Mouse (Mus musculus) thymus, adult 2 months (tissue): Measurements from ENCODE around the gene 4930452B06Rik.

Experiments used
- CTCF ChIP-seq: fragments of 200-500 bp; IDR thresholded peaks from 2 replicates; pipeline ENCODE4 v1.5.1; 2012; ENCODE audit warnings: mild to moderate bottlenecking, control low read depth, low read length, moderate library complexity, borderline replicate concordance; ENCODE audit not compliant: control insufficient read depth, poor library complexity, insufficient read depth; ENCODE audit errors: extremely low read depth
- POLR2A ChIP-seq: fragments of 200-500 bp; IDR thresholded peaks from 2 replicates; pipeline ENCODE4 v1.6.1; 2012; ENCODE audit warnings: mild to moderate bottlenecking, low read length, control low read depth, moderate library complexity; ENCODE audit not compliant: control insufficient read depth, poor library complexity, insufficient read depth; ENCODE audit errors: extremely low read depth

DNA sequence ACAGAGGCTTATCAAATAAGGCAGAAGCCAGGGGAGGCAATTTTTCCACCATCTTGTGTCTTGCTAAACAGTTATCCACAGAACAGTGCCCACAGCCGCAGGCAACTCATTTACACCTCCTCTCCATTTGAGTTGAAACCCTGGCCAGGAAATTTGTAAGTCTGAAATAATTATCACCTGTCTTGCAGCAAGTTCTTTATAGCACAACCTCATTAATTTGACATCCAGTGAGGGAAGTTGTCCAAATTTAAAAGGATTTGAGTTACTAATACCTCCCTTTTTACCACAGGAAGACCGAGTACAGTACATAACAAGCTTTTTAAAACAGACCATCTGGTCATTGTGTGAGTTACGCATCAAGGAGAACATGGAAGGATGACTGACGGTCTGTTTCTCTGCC lies 154.8 kb downstream of the 4930452B06Rik start:
- TF ChIP-seq POLR2A (no peak), CTCF (no peak)
